Mouse (Mus musculus): ENCODE results near the gene Matn4.

The Matn4 gene

GRCm38 (mm10) chr2:164405060-164405459 is at the start of gene Matn4:
Gene Matn4, minus strand, starts transcription at chr2:164405160.
- DNase-seq (ENCODE audit: low read depth, low spot score), result no peak

GRCm38 (mm10) chr2:164453887-164454500 is 49.0 kb upstream of the Matn4 start:
- no peak for DNase-seq (ENCODE audit: low read depth, low spot score)

GRCm38 (mm10) chr2:164453047-164453757 is 48.2 kb upstream of the Matn4 start:
- no peak for DNase-seq (ENCODE audit: low read depth, low spot score)

GRCm38 (mm10) chr2:164452000-164452676 is 47.2 kb upstream of the Matn4 start:
- no peak for DNase-seq (ENCODE audit: low read depth, low spot score)

GRCm38 (mm10) chr2:164449341-164450042 is 44.5 kb upstream of the Matn4 start:
- DNase-seq (ENCODE audit: low read depth, low spot score), result no peak

- DNase-seq (ENCODE audit: low read depth, low spot score), result no peak
Observed at GRCm38 (mm10) chr2:164448921-164449320, 44.0 kb upstream of the Matn4 start.

GRCm38 (mm10) chr2:164448140-164448539 is 43.2 kb upstream of the Matn4 start:
- no peak for DNase-seq (ENCODE audit: low read depth, low spot score)

- DNase-seq (ENCODE audit: low read depth, low spot score), result no peak
Observed at GRCm38 (mm10) chr2:164446086-164446469, 41.1 kb upstream of the Matn4 start.

- DNase-seq (ENCODE audit: low read depth, low spot score), result no peak
Observed at GRCm38 (mm10) chr2:164445399-164446085, 40.6 kb upstream of the Matn4 start.

GRCm38 (mm10) chr2:164444701-164445100 is 39.7 kb upstream of the Matn4 start:
- no peak for DNase-seq (ENCODE audit: low read depth, low spot score)

GRCm38 (mm10) chr2:164443460-164444000 is 38.6 kb upstream of the Matn4 start, which contains the start of gene Sdc4:
Gene Sdc4, minus strand, starts transcription at chr2:164443887.
- no peak for DNase-seq (ENCODE audit: low read depth, low spot score)

- DNase-seq (ENCODE audit: low read depth, low spot score), result no peak
Observed at GRCm38 (mm10) chr2:164443051-164443437, 38.1 kb upstream of the Matn4 start.

- no peak for DNase-seq (ENCODE audit: low read depth, low spot score)
Observed at GRCm38 (mm10) chr2:164442315-164443050, 37.5 kb upstream of the Matn4 start.

- DNase-seq (ENCODE audit: low read depth, low spot score), result no peak
Observed at GRCm38 (mm10) chr2:164441731-164442130, 36.8 kb upstream of the Matn4 start.

- no peak for DNase-seq (ENCODE audit: low read depth, low spot score)
Observed at GRCm38 (mm10) chr2:164441155-164441554, 36.2 kb upstream of the Matn4 start.

- no peak for DNase-seq (ENCODE audit: low read depth, low spot score)
Observed at GRCm38 (mm10) chr2:164440314-164440713, 35.4 kb upstream of the Matn4 start.

GRCm38 (mm10) chr2:164439001-164439421 is 34.1 kb upstream of the Matn4 start:
- DNase-seq (ENCODE audit: low read depth, low spot score), result no peak

- no peak for DNase-seq (ENCODE audit: low read depth, low spot score)
Observed at GRCm38 (mm10) chr2:164438257-164438656, 33.3 kb upstream of the Matn4 start.

GRCm38 (mm10) chr2:164437710-164438109 is 32.8 kb upstream of the Matn4 start:
- DNase-seq (ENCODE audit: low read depth, low spot score), result no peak

- no peak for DNase-seq (ENCODE audit: low read depth, low spot score)
Observed at GRCm38 (mm10) chr2:164436961-164437360, 32.0 kb upstream of the Matn4 start.
